Comparison of ENCODE assay signal across 7 mouse cellular contexts in the genomic region with DNA sequence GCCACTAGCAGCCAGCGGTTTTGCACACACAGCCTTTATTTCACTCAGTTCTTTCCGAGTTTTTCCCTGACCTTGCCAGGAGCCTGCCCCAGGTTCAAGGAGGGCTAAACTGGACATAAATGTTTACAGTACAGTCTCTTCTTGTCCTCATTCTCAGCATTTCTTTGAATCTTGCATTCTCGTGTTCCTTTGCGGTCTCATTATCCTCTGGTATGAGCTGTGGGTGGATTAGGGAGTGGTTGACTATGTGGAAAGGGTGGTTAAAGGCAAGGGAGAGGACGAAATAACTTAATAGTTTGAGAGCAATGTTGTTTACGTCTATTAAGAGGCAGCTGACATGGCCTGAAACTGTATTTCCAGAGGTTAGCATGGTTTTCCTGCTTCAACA. TPM values are rescaled to one million over a fixed set of nuclear protein-coding genes. Genes with fewer than 3 reads are reported as not detected.
DNase-seq lines count a peak whose midpoint lies in the region; ATAC-seq and TF ChIP-seq lines count a peak whose summit lies in the region.

No protein-coding gene starts in this region.

- H3K27ac ChIP-seq in spleen, adult 2 months (ENCODE audit: insufficient read depth, low read length), result no peak overlapping the region
- peak overlapping the region; percentile 70 for H3K27ac ChIP-seq in forebrain, embryonic 11.5 days (ENCODE audit: low read depth, low read length)
- H3K27ac ChIP-seq in liver, embryonic 13.5 days, result peak overlapping the region; percentile 47

- no peak for TF ChIP-seq CTCF in spleen, adult 2 months (IDR thresholded peaks at IDR 0.05; ENCODE audit: extremely low read depth, insufficient read depth, insufficient read length, insufficient replicate concordance)

- TF ChIP-seq POLR2A in spleen, adult 2 months (IDR thresholded peaks at IDR 0.05; ENCODE audit: low read depth, low read length), result no peak

- DNase-seq in spleen, adult 2 months (ENCODE audit: low read depth in 1 of 2, low spot score in 2 of 2), result no peak
- DNase-seq in spleen, postnatal 36 days (ENCODE audit: low spot score in 2 of 2), result no peak
- DNase-seq in forebrain, embryonic 11.5 days (ENCODE audit: low spot score), result no peak
- no peak for DNase-seq in liver, embryonic 13.5 days
- no peak for DNase-seq in Muller cell, postnatal 12 days (ENCODE audit: inconsistent ontology term)
- DNase-seq in cerebellum, postnatal 10 days, result no peak
- DNase-seq in gastrocnemius, postnatal 25 days, result no peak

- 0 out of 2 replicates have a peak, but pooled peaks cover 4% of the 10 kb centered on the region for H3K4me1 ChIP-seq in spleen, adult 2 months (ENCODE audit: control insufficient read depth, insufficient read depth, insufficient read length)
- H3K4me1 ChIP-seq in forebrain, embryonic 11.5 days (replicated peaks; ENCODE audit: control insufficient read depth, insufficient read depth, low read length), result no peaks in the 10 kb centered on the region; the same call in 1 of the 2 replicates
- H3K4me1 ChIP-seq in liver, embryonic 13.5 days (replicated peaks), result peaks cover 24% of the 10 kb centered on the region

- no peak for ATAC-seq in forebrain, embryonic 11.5 days (replicated peaks; ENCODE audit: low FRiP score)
- no peak for ATAC-seq in liver, embryonic 13.5 days (ENCODE audit: low read depth)

- under 1% methylated on average over 6 of the region's 6 CpGs for WGBS in spleen, adult 2 months
- WGBS in forebrain, embryonic 11.5 days, result 1% methylated on average over 6 of the region's 6 CpGs
- 3% methylated on average over 6 of the region's 6 CpGs for WGBS in liver, embryonic 13.5 days (ENCODE audit: insufficient replicate concordance)

- peak overlapping the region; percentile 80 for H3K9ac ChIP-seq in forebrain, embryonic 11.5 days (ENCODE audit: low read length)
- H3K9ac ChIP-seq in liver, embryonic 13.5 days, result peak overlapping the region; percentile 69

- H3K36me3 ChIP-seq in spleen, adult 2 months (ENCODE audit: control insufficient read depth, insufficient read depth, low read length), result no peaks in the 10 kb centered on the region
- no peaks in the 10 kb centered on the region for H3K36me3 ChIP-seq in forebrain, embryonic 11.5 days (ENCODE audit: control insufficient read depth, insufficient read depth, low read length)
- H3K36me3 ChIP-seq in liver, embryonic 13.5 days, result no peaks in the 10 kb centered on the region

- peak overlapping the region; percentile 71 for H3K4me2 ChIP-seq in forebrain, embryonic 11.5 days (ENCODE audit: low read depth, low read length, severe bottlenecking)
- H3K4me2 ChIP-seq in liver, embryonic 13.5 days, result peak overlapping the region; percentile 98

- no peaks in the 10 kb centered on the region for H3K9me3 ChIP-seq in forebrain, embryonic 11.5 days (ENCODE audit: control insufficient read depth, low read length)
- H3K9me3 ChIP-seq in liver, embryonic 13.5 days (replicated peaks), result no peaks in the 10 kb centered on the region

- H3K27me3 ChIP-seq in spleen, adult 2 months (ENCODE audit: control insufficient read depth, insufficient read depth, low read length), result no peaks in the 10 kb centered on the region; the same call in 1 of the 2 replicates
- no peaks in the 10 kb centered on the region for H3K27me3 ChIP-seq in forebrain, embryonic 11.5 days (ENCODE audit: control insufficient read depth, insufficient read depth, low read length)
- no peaks in the 10 kb centered on the region for H3K27me3 ChIP-seq in liver, embryonic 13.5 days

- H3K4me3 ChIP-seq in spleen, adult 2 months (ENCODE audit: extremely low read depth, insufficient read depth, insufficient read length), result peak overlapping the region; percentile 71
- H3K4me3 ChIP-seq in forebrain, embryonic 11.5 days (ENCODE audit: low read depth, low read length), result peak overlapping the region; percentile 78
- H3K4me3 ChIP-seq in liver, embryonic 13.5 days (replicated peaks), result peak overlapping the region; percentile 76

RNA-seq across cellular contexts. Expression of a gene that starts 54.6 kb away (rescaled TPM):
- polyA plus RNA-seq in spleen, adult 2 months (2012; rRNA removed), result 0.31 and 0.36 TPM in 2 replicates
- polyA plus RNA-seq in forebrain, embryonic 11.5 days (2014; fragmentation: Nextera tagmentation; extraction: Ambion mirVana), result 14.7 and 16.0 TPM in 2 replicates
- polyA plus RNA-seq in liver, embryonic 13.5 days (2015; fragmentation: Nextera tagmentation; extraction: Ambion mirVana), result 2.0 and 2.6 TPM in 2 replicates
- 10 to 100 TPM; 11.0 to 14.3 TPM for total RNA-seq in gastrocnemius, postnatal 25 days (2021)
